Mouse (Mus musculus) kidney, embryonic 14.5 days (tissue): ENCODE measurements around the gene Sptbn4. TPM values are rescaled to one million over a fixed set of nuclear protein-coding genes. Genes with fewer than 3 reads are reported as not detected.
A peak's percentile ranks its signal among the peaks of the same experiment; 100 is the strongest.

Experiments used
- ATAC-seq: fragments of 200-750 bp; cut with Nextera tagmentation; 2 replicates; pipeline ENCODE4 v1.8.0; 2017; ENCODE audit warnings: moderate number of reproducible peaks, mild to moderate bottlenecking, moderate TSS enrichment, moderate library complexity; ENCODE audit not compliant: low FRiP score, low TSS enrichment
- H3K27ac ChIP-seq: fragments of 300-500 bp; sonication (generic); 2 replicates; pipeline ENCODE4 v1.5.1; 2014; ENCODE audit warnings: low read depth, mild to moderate bottlenecking, low read length, moderate library complexity, mixed read lengths
- H3K27me3 ChIP-seq: fragments of 300-500 bp; sonication (generic); 2 replicates; pipeline ENCODE4 v1.6.1; 2014; ENCODE audit warnings: mild to moderate bottlenecking, low read length; ENCODE audit not compliant: control insufficient read depth, insufficient read depth
- H3K36me3 ChIP-seq: fragments of 300-500 bp; sonication (generic); 2 replicates; pipeline ENCODE4 v1.6.1; 2014; ENCODE audit warnings: low read length, mixed read lengths; ENCODE audit not compliant: control insufficient read depth, insufficient read depth
- H3K4me1 ChIP-seq: fragments of 300-500 bp; sonication (generic); 2 replicates; pipeline ENCODE4 v1.6.1; 2014; ENCODE audit warnings: low read length, mixed read lengths; ENCODE audit not compliant: control insufficient read depth, insufficient read depth
- H3K4me2 ChIP-seq: fragments of 300-500 bp; sonication (generic); replicated peaks from 2 replicates; pipeline ENCODE4 v1.6.1; 2014; ENCODE audit warnings: low read depth, mild to moderate bottlenecking, low read length
- H3K4me3 ChIP-seq: fragments of 300-500 bp; sonication (generic); 2 replicates; pipeline ENCODE4 v1.5.1; 2014; ENCODE audit warnings: mild to moderate bottlenecking, low read length
- H3K9ac ChIP-seq: fragments of 300-500 bp; sonication (generic); 2 replicates; pipeline ENCODE4 v1.6.1; 2014; ENCODE audit warnings: low read depth, mild to moderate bottlenecking, low read length, moderate library complexity
- H3K9me3 ChIP-seq: fragments of 300-500 bp; sonication (generic); 2 replicates; pipeline ENCODE4 v1.6.1; 2016; ENCODE audit warnings: low read length; ENCODE audit not compliant: control insufficient read depth
- WGBS: fragments of 180-500 bp; shearing (Covaris S2); extraction: QIAGEN DNeasy Blood & Tissue Kit; methylation state at CpG from one replicate; pipeline ENCODE4 v1.1.7; 2014; 5-methylcytosine and 5-hydroxymethylcytosine counted together
- polyA plus RNA-seq: library from polyadenylated mRNA; unstranded; fragments of >200 nt; fragmentation: Nextera tagmentation; extraction: Ambion mirVana; gene quantifications from 2 replicates; pipeline ENCODE4 v1.2.1, GENCODE M21; 2014

The Sptbn4 gene
- polyA plus RNA-seq, 1 experiment from 2014 or later = 0.39 TPM

DNA sequence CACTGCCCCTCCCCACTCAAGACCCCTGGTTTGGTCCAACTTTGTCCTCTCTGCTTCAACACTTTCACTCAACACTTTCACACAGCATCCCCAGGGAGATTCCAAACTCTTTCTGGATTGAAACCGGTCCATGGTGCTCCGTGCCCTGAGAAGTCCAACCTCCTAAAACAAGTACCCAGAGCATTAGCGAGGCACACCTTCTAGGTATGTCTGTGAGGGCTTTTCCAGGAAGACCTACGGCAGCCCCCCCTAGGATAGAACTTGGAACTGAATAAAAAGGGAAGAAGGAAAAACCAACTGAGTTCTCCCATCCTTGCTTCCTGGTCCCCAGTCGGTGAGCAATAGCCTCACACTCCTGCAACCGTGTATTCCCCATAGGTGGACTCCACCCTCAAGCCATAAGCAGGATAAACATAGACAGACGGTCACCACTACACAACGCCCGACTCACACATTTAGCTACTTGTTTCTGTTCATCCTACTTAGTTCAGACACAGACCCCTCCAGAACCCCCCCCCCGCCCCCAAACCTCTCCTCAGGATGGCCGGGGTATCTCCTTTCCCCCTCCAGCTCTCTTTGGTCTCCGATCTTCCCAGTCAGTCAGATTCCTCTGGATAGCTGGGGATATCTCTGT lies 135.7 kb downstream of the Sptbn4 start:
- no peak overlapping the region for H3K4me3 ChIP-seq
- H3K36me3 ChIP-seq = no peaks in the 10 kb centered on the region; the same call in 1 of the 2 replicates
- H3K4me2 ChIP-seq = no peak overlapping the region
- H3K9me3 ChIP-seq = peaks cover 11% of the 10 kb centered on the region
- H3K9ac ChIP-seq = no peak overlapping the region
- H3K27ac ChIP-seq = no peak overlapping the region
- no peaks in the 10 kb centered on the region for H3K27me3 ChIP-seq
- peaks cover 18% of the 10 kb centered on the region for H3K4me1 ChIP-seq
- no peak for ATAC-seq
- WGBS = 90% methylated on average over 12 of the region's 12 CpGs

DNA sequence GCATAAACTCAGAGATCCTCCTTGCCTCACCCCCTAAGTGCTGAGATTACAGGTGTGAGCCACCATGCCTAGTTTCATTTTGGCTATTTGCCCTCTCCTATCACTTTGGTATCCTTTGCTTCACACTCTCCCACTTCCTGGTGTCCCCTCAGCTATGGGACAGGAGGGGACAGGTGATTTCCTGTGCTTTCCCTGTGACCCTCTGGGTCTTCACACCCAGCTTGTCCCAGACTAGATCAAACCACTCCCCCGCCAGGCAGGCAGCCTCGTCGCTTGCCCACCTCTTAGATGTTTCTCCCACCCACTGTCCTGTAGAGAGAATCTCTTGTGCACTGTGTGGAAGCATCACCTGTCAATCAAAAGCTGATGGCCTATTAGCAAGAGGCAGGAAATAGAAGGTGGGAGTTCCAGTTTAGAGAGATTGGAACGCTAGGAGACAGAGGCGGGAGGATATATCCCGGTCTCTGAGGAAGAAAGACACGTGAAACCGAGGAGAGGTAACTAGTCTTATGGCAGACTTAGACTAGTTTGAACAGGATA lies 136.4 kb downstream of the Sptbn4 start:
- Histone ChIP-seq H3K27me3 (no peaks in the 10 kb centered on the region), H3K4me2 (no peak overlapping the region), H3K9me3 (peaks cover 11% of the 10 kb centered on the region), H3K27ac (no peak overlapping the region), H3K36me3 (no peaks in the 10 kb centered on the region; the same call in 1 of the 2 replicates), H3K4me1 (peaks cover 15% of the 10 kb centered on the region), H3K4me3 (no peak overlapping the region), H3K9ac (no peak overlapping the region)
- no peak for ATAC-seq
- 47% methylated on average over 8 of the region's 8 CpGs for WGBS

DNA sequence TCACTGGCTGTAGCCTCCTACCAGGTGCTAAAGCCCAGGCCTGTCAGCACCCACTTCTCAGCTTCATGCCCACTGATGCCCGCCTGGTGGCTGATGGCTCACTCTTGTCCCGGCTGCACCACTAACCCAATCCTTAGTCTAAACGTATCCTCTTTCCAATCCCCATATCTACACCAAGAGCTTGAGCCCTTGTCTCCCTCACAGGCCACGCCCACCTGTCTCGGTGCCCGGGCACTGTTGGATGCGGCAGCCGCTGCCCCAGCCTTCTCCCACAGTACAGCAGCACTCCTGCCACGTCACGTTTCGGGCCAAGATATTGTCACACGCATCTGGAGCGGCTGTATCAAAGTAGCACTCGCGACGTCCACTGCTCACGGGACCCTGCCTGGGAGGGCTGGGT lies 137.2 kb downstream of the Sptbn4 start:
- Histone ChIP-seq H3K27me3 (no peaks in the 10 kb centered on the region), H3K4me3 (peak overlapping the region; percentile 30), H3K4me2 (peak overlapping the region; percentile 46), H3K9ac (no peak overlapping the region), H3K4me1 (peaks cover 13% of the 10 kb centered on the region), H3K36me3 (no peaks in the 10 kb centered on the region; the same call in 1 of the 2 replicates), H3K27ac (no peak overlapping the region), H3K9me3 (peaks cover 11% of the 10 kb centered on the region)
- 5% methylated on average over 17 of the region's 17 CpGs for whole genome bisulfite sequencing
- peak; percentile 44 for ATAC-seq

DNA sequence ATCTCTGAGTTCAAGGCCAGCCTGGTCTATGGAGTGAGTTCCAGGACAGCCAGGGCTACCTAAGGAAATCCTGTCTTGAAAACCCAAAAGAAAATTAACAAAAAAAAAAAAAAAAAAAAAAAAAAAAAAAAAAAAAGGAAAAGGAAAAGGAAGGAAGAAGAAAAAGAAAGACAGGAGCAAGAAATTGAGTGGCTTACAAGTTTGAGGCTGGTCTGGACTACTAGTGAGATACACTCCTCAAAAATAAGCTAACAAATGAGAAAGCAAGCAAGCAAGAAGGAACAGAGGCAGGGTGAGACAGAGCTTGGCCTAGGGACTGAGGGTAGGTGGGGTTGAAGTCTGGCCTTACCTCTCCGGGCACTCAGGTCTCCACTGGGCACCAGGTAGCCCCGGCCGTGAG lies 137.7 kb downstream of the Sptbn4 start:
- 0 out of 2 replicates have a peak, but pooled peaks have one; percentile 2 for ATAC-seq
- WGBS = 52% methylated on average over 3 of the region's 3 CpGs
- Histone ChIP-seq H3K4me1 (peaks cover 13% of the 10 kb centered on the region), H3K4me3 (no peak overlapping the region), H3K9me3 (peaks cover 11% of the 10 kb centered on the region), H3K27me3 (no peaks in the 10 kb centered on the region), H3K36me3 (no peaks in the 10 kb centered on the region; the same call in 1 of the 2 replicates), H3K27ac (no peak overlapping the region), H3K9ac (no peak overlapping the region), H3K4me2 (no peak overlapping the region)

DNA sequence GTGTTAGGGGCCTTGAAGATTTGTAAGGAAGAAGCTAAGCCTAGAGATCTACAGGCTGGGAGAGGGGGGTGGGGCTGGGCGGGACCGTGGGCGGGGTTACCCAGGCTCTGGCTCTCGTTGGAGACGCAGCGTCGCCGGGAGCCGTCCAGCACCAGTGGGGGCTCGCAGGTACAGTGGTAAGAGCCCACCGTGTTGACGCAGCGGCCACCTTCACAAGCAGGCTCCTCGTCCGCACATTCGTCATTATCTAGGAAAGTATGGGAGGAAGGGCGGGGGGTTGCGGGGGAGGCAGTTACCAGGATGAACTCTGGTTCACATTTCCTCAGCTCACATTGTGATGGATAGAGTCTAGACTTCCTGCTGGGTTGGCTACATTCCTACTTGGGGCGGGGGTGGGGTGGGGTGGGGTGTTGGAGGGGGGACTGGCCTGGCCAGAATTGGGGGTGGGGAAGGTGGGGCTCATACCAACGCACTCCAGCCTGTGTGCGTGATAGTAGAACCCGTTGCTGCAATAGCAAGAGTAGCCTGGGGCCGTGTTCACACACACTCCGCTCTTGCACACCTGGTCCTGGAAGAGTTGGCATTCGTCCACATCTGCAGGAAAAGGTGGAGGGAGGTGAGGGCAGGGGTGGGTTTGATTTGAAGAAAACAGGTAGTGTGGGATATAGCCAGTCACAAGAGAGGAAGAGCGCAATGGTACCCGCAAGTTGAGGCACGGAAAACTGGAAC lies 138.5 kb downstream of the Sptbn4 start:
- Histone ChIP-seq H3K4me2 (peak overlapping the region; percentile 65), H3K4me1 (peaks cover 13% of the 10 kb centered on the region), H3K27ac (no peak overlapping the region), H3K27me3 (no peaks in the 10 kb centered on the region), H3K4me3 (peak overlapping the region; percentile 37), H3K9ac (peak overlapping the region; percentile 34; the same call in 1 of the 2 replicates), H3K9me3 (peaks cover 5% of the 10 kb centered on the region; the same call in 1 of the 2 replicates), H3K36me3 (no peaks in the 10 kb centered on the region; the same call in 1 of the 2 replicates)
- WGBS = 8% methylated on average over 28 of the region's 28 CpGs
- ATAC-seq = peak; percentile 63

DNA sequence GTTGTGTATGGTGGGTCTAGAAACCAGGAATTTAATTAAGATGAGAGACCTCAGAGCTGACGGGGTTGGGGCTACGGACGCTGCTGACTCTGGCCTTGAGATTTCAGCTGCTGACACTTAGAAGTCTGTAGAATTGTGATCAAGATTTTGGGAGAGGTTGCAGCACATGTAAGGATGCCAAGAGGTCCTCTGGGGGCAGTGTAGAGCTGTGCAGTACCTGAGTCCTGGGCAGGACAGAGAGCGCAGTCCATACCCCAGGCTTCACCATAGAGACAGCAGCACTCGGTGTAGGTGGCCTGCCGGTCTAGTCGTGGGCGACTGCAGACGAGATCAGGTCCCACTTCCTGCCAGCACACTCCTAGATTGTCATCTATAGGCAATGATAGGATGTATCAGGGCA lies 139.9 kb downstream of the Sptbn4 start:
- Histone ChIP-seq H3K9me3 (no peaks in the 10 kb centered on the region), H3K4me1 (peaks cover 13% of the 10 kb centered on the region), H3K27me3 (peaks cover 3% of the 10 kb centered on the region; the same call in 1 of the 2 replicates), H3K9ac (no peak overlapping the region), H3K4me3 (no peak overlapping the region), H3K27ac (no peak overlapping the region), H3K4me2 (no peak overlapping the region), H3K36me3 (no peaks in the 10 kb centered on the region)
- ATAC-seq = no peak
- WGBS = 70% methylated on average over 9 of the region's 9 CpGs

Other genes with a start within 250 kb of the Sptbn4 start
- 4.2 and 5.2 TPM in 2 replicates for gene Itpkc, start 219.0 kb downstream of the Sptbn4 start, polyA plus RNA-seq
- gene Coq8b, start 214.7 kb downstream of the Sptbn4 start, polyA plus RNA-seq = 15.9 and 17.1 TPM in 2 replicates
- 9.1 and 10.8 TPM in 2 replicates for gene Numbl, start 189.3 kb downstream of the Sptbn4 start, polyA plus RNA-seq
- 23.4 and 26.0 TPM in 2 replicates for gene Ltbp4, start 110.0 kb downstream of the Sptbn4 start, polyA plus RNA-seq
- 38.4 and 41.0 TPM in 2 replicates for gene Shkbp1, start 91.7 kb downstream of the Sptbn4 start, polyA plus RNA-seq
- 1.9 TPM in 1 of 2 replicates, not detected in the other for gene Gm20479, start 90.3 kb downstream of the Sptbn4 start, polyA plus RNA-seq
- gene Blvrb, start 292 bp upstream of the Sptbn4 start, polyA plus RNA-seq = 40.6 and 41.2 TPM in 2 replicates
- 25.1 TPM in 2 replicates for gene Sertad3, start 26.1 kb upstream of the Sptbn4 start, polyA plus RNA-seq
- gene Sertad1, start 39.2 kb upstream of the Sptbn4 start, polyA plus RNA-seq = 35.6 and 43.1 TPM in 2 replicates
- 1.2 and 1.6 TPM in 2 replicates for gene Prx, start 51.6 kb upstream of the Sptbn4 start, polyA plus RNA-seq
- 0.80 and 1.1 TPM in 2 replicates for gene Hipk4, start 75.6 kb upstream of the Sptbn4 start, polyA plus RNA-seq
- gene Pld3, start 105.5 kb upstream of the Sptbn4 start, polyA plus RNA-seq = 63.9 and 78.8 TPM in 2 replicates
- 19.7 and 21.4 TPM in 2 replicates for gene 2310022A10Rik, start 105.5 kb upstream of the Sptbn4 start, polyA plus RNA-seq
- gene Akt2, start 143.9 kb upstream of the Sptbn4 start, polyA plus RNA-seq = 63.4 and 96.7 TPM in 2 replicates
- 0.20 TPM in 1 of 2 replicates, not detected in the other for gene Ttc9b, start 206.2 kb upstream of the Sptbn4 start, polyA plus RNA-seq
- gene Map3k10, start 226.9 kb upstream of the Sptbn4 start, polyA plus RNA-seq = 7.7 and 9.4 TPM in 2 replicates
- 4.2 and 4.3 TPM in 2 replicates for gene Zfp607b, start 241.7 kb upstream of the Sptbn4 start, polyA plus RNA-seq